Mouse (Mus musculus) CH12.LX (cell line): ENCODE data around the gene Commd8. TPM values are rescaled to one million over a fixed set of nuclear protein-coding genes. Genes with fewer than 3 reads are reported as not detected.

Experiments
- DNase-seq: peaks from one replicate; pipeline ENCODE4 v3.0.0-alpha.2; 2013; ENCODE audit errors: extremely low read depth
- H3K27ac ChIP-seq: 2 replicates; pipeline ENCODE4 v1.5.1; 2012; ENCODE audit warnings: low read depth, mild to moderate bottlenecking, control low read depth, moderate library complexity; ENCODE audit not compliant: insufficient read depth
- H3K27me3 ChIP-seq: replicated peaks from 2 replicates; pipeline ENCODE3; 2012; ENCODE audit warnings: inconsistent platforms
- H3K36me3 ChIP-seq, 2 experiments: replicated peaks in 1 of 2; 2 replicates each; pipeline versions ENCODE3 to v1.6.1; 2012; ENCODE audit warnings: inconsistent platforms in 1 of 2, low read length in 1 of 2, mild to moderate bottlenecking in 1 of 2, mixed read lengths in 1 of 2, moderate library complexity in 1 of 2; ENCODE audit not compliant: control insufficient read depth in 1 of 2, insufficient read depth in 1 of 2
- H3K4me1 ChIP-seq, 2 experiments: 2 replicates each; pipeline ENCODE4 v1.6.1; 2012; ENCODE audit warnings: inconsistent platforms in 1 of 2, moderate library complexity in 1 of 2; ENCODE audit not compliant: insufficient read depth in 2 of 2, control insufficient read depth in 1 of 2
- H3K4me2 ChIP-seq: 2 replicates; pipeline ENCODE4 v1.6.1; 2012; ENCODE audit warnings: low read depth, mild to moderate bottlenecking, control low read depth; ENCODE audit not compliant: poor library complexity, insufficient read depth, severe bottlenecking
- H3K4me3 ChIP-seq, 3 experiments: fragments of 150-350 bp in 1 of 3; sonication (generic) in 1 of 3; replicated peaks in 1 of 3; 2 replicates each; pipeline versions ENCODE3 to v1.5.1; 2011 to 2012; ENCODE audit warnings: low read depth in 2 of 3, low read length in 2 of 3, mild to moderate bottlenecking in 2 of 3, moderate library complexity in 2 of 3, control low read depth in 1 of 3, improper control_type of control experiment in 1 of 3, inconsistent platforms in 1 of 3, mixed read lengths in 1 of 3; ENCODE audit not compliant: poor library complexity in 1 of 3
- H3K79me2 ChIP-seq: replicated peaks from 2 replicates; pipeline ENCODE4 v1.6.1; 2012; ENCODE audit warnings: mild to moderate bottlenecking, moderate library complexity; ENCODE audit not compliant: control insufficient read depth, poor library complexity, insufficient read depth, severe bottlenecking; ENCODE audit errors: extremely low read depth
- H3K9ac ChIP-seq: 2 replicates; pipeline ENCODE4 v1.6.1; 2012; ENCODE audit warnings: low read depth, mild to moderate bottlenecking, control low read depth, moderate library complexity; ENCODE audit not compliant: insufficient read depth
- H3K9me3 ChIP-seq: replicated peaks from 2 replicates; pipeline ENCODE3; 2012; ENCODE audit warnings: low read length, inconsistent platforms, mixed read lengths
- BHLHE40 ChIP-seq: IDR thresholded peaks from 2 replicates; pipeline ENCODE4 v1.6.1; 2011; ENCODE audit warnings: mild to moderate bottlenecking, low read depth, low read length, improper control_type of control experiment
- CHD2 ChIP-seq: IDR thresholded peaks from 2 replicates; pipeline ENCODE4 v1.6.1; 2011; ENCODE audit warnings: low read length, improper control_type of control experiment
- ELF1 ChIP-seq: IDR thresholded peaks from 2 replicates; pipeline ENCODE4 v1.6.1; 2014; ENCODE audit warnings: low read depth, mild to moderate bottlenecking, inconsistent platforms, low read length, improper control_type of control experiment
- EP300 ChIP-seq: IDR thresholded peaks from 2 replicates; pipeline ENCODE4 v1.6.1; 2011; ENCODE audit warnings: low read length, improper control_type of control experiment
- ETS1 ChIP-seq: conservative IDR thresholded peaks from 2 replicates; pipeline ENCODE4 v1.6.1; 2012; ENCODE audit warnings: low read depth, mild to moderate bottlenecking, inconsistent platforms, low read length, improper control_type of control experiment, moderate library complexity
- GABPA ChIP-seq: IDR thresholded peaks from 2 replicates; pipeline ENCODE4 v1.6.1; 2012; ENCODE audit warnings: low read depth, low read length, improper control_type of control experiment, inconsistent platforms; ENCODE audit not compliant: insufficient replicate concordance
- HCFC1 ChIP-seq: IDR thresholded peaks from 2 replicates; pipeline ENCODE4 v1.6.1; 2012; ENCODE audit warnings: low read depth, mild to moderate bottlenecking, inconsistent platforms, low read length, improper control_type of control experiment
- IRF4 ChIP-seq: IDR thresholded peaks from 2 replicates; pipeline ENCODE4 v1.6.1; 2014; ENCODE audit warnings: low read depth, mild to moderate bottlenecking, inconsistent platforms, low read length, improper control_type of control experiment
- KAT2A ChIP-seq: IDR thresholded peaks from 2 replicates; pipeline ENCODE4 v1.6.1; 2012; ENCODE audit warnings: low read length, improper control_type of control experiment, inconsistent platforms; ENCODE audit not compliant: insufficient replicate concordance
- MAX ChIP-seq: IDR thresholded peaks from 2 replicates; pipeline ENCODE4 v1.6.1; 2011; ENCODE audit warnings: low read length, improper control_type of control experiment
- MAZ ChIP-seq: IDR thresholded peaks from 2 replicates; pipeline ENCODE4 v1.6.1; 2012; ENCODE audit warnings: low read depth, mild to moderate bottlenecking, inconsistent platforms, low read length, improper control_type of control experiment, moderate library complexity
- MEF2A ChIP-seq: IDR thresholded peaks from 2 replicates; pipeline ENCODE4 v1.6.1; 2014; ENCODE audit warnings: low read depth, mild to moderate bottlenecking, inconsistent platforms, low read length, improper control_type of control experiment, borderline replicate concordance
- MXI1 ChIP-seq: IDR thresholded peaks from 2 replicates; pipeline ENCODE4 v1.6.1; 2011; ENCODE audit warnings: mild to moderate bottlenecking, low read depth, low read length, improper control_type of control experiment
- MYC ChIP-seq: IDR thresholded peaks from 2 replicates; pipeline ENCODE4 v1.6.1; 2011; ENCODE audit warnings: low read depth, mild to moderate bottlenecking, improper control_type of control experiment, low read length
- PAX5 ChIP-seq: IDR thresholded peaks from 2 replicates; pipeline ENCODE4 v1.6.1; 2012; ENCODE audit warnings: low read length, inconsistent platforms, mixed read lengths
- POLR2A ChIP-seq: IDR thresholded peaks from 2 replicates; pipeline ENCODE4 v1.6.1; 2011; ENCODE audit warnings: low read depth, mild to moderate bottlenecking, improper control_type of control experiment, low read length
- POLR2AphosphoS2 ChIP-seq: IDR thresholded peaks from 2 replicates; pipeline ENCODE4 v1.6.1; 2011; ENCODE audit warnings: low read depth, low read length, improper control_type of control experiment
- RCOR1 ChIP-seq: conservative IDR thresholded peaks from 2 replicates; pipeline ENCODE4 v1.6.1; 2012; ENCODE audit warnings: low read depth, mild to moderate bottlenecking, inconsistent platforms, low read length, improper control_type of control experiment
- SIN3A ChIP-seq: IDR thresholded peaks from 2 replicates; pipeline ENCODE4 v1.6.1; 2012; ENCODE audit warnings: low read length, improper control_type of control experiment, inconsistent platforms
- TCF12 ChIP-seq: IDR thresholded peaks from 2 replicates; pipeline ENCODE4 v1.6.1; 2014; ENCODE audit warnings: low read depth, mild to moderate bottlenecking, inconsistent platforms, low read length, improper control_type of control experiment
- UBTF ChIP-seq: IDR thresholded peaks from 2 replicates; pipeline ENCODE4 v1.6.1; 2012; ENCODE audit warnings: low read depth, mild to moderate bottlenecking, inconsistent platforms, low read length, improper control_type of control experiment, moderate library complexity
- USF1 ChIP-seq: IDR thresholded peaks from 2 replicates; pipeline ENCODE4 v1.6.1; 2014; ENCODE audit warnings: low read depth, mild to moderate bottlenecking, inconsistent platforms, low read length, improper control_type of control experiment
- ZC3H11A ChIP-seq: IDR thresholded peaks from 2 replicates; pipeline ENCODE4 v1.6.1; 2012; ENCODE audit warnings: low read depth, mild to moderate bottlenecking, inconsistent platforms, low read length, improper control_type of control experiment
- ZKSCAN1 ChIP-seq: IDR thresholded peaks from 2 replicates; pipeline ENCODE4 v1.6.1; 2012; ENCODE audit warnings: low read depth, inconsistent platforms, low read length, improper control_type of control experiment, borderline replicate concordance
- ZMIZ1 ChIP-seq: IDR thresholded peaks from 2 replicates; pipeline ENCODE4 v1.6.1; 2012; ENCODE audit warnings: low read depth, mild to moderate bottlenecking, inconsistent platforms, low read length, improper control_type of control experiment
- ZNF384 ChIP-seq: IDR thresholded peaks from 2 replicates; pipeline ENCODE4 v1.6.1; 2012; ENCODE audit warnings: low read depth, low read length, improper control_type of control experiment, inconsistent platforms
- dilution Hi-C: fragments of 300-500 bp; cut with MboI; formaldehyde crosslinking; loops from 2 replicates; pipeline ENCODE4 v1.14.3; 2020; ENCODE audit warnings: low sequenced_read_pairs; ENCODE audit not compliant: extremely low pct_unique_long_range_greater_than_20kb, extremely low pct_ligation_motif_present
- in situ Hi-C: fragments of 300-500 bp; cut with MboI; formaldehyde crosslinking; loops from 3 replicates; pipeline ENCODE4 v1.14.3; 2019; ENCODE audit warnings: low sequenced_read_pairs, low pct_ligation_motif_present, low pct_unique_long_range_greater_than_20kb, mixed read lengths
- polyA plus RNA-seq: library from polyadenylated mRNA; unstranded; fragments of >175 nt; gene quantifications from 2 replicates; pipeline ENCODE4 v1.2.1, GENCODE M21; 2012; ENCODE audit warnings: low read depth; ENCODE audit not compliant: insufficient read length
- total RNA-seq, 2 experiments: library from RNA; depleted of rRNA; stranded (reverse); fragments of 300-350 nt in 1 of 2; fragments of >200 nt in 1 of 2; gene quantifications; 2 replicates each; pipeline ENCODE4 v1.2.3; 2012 to 2014

Commd8 gene
- total and polyA plus RNA-seq, 3 experiments, result 38.5 to 106 (median 47.4) TPM

- Histone ChIP-seq H3K79me2 (no peaks in the 10 kb centered on the region), H3K4me2 (no peak overlapping the region), H3K4me1 (no peaks in the 10 kb centered on the region), H3K4me3 (no peak overlapping the region), H3K27me3 (no peaks in the 10 kb centered on the region), H3K27ac (no peak overlapping the region), H3K36me3 (no peaks in the 10 kb centered on the region), H3K9me3 (no peaks in the 10 kb centered on the region), H3K9ac (no peak overlapping the region)
- in situ Hi-C loops (no loop called here), dilution Hi-C loops (no loop called here)
- TF ChIP-seq BHLHE40, result no peak
- no peak for TF ChIP-seq ELF1
- TF ChIP-seq POLR2AphosphoS2, result no peak
- TF ChIP-seq ZKSCAN1, result no peak
- no peak for TF ChIP-seq PAX5
- no peak for TF ChIP-seq KAT2A
- no peak for TF ChIP-seq EP300
- TF ChIP-seq TCF12, result no peak
- TF ChIP-seq MEF2A, result no peak
- no peak for TF ChIP-seq RCOR1
- no peak for TF ChIP-seq MAX
- TF ChIP-seq HCFC1, result no peak
- no peak for TF ChIP-seq ETS1
- no peak for TF ChIP-seq ZMIZ1
- TF ChIP-seq SIN3A, result no peak
- no peak for TF ChIP-seq CHD2
- no peak for DNase-seq
These were observed 23.2 kb upstream of the Commd8 start for GRCm38 (mm10) chr5:72191154-72191553.

- H3K9me3 ChIP-seq, result no peaks in the 10 kb centered on the region
- TF ChIP-seq ZMIZ1 (0 out of 2 replicates have a peak, but pooled peaks have one; percentile 18), SIN3A (0 out of 2 replicates have a peak, but pooled peaks have one; percentile 36), MEF2A (0 out of 2 replicates have a peak, but pooled peaks have one; percentile 20), UBTF (no peak), USF1 (no peak), GABPA (no peak), PAX5 (no peak), ELF1 (0 out of 2 replicates have a peak, but pooled peaks have one; percentile 24), POLR2A (no peak; the same call in 1 of the 2 replicates), MAX (peak; percentile 53), POLR2AphosphoS2 (0 out of 2 replicates have a peak, but pooled peaks have one; percentile 48), ZC3H11A (no peak), MAZ (no peak), IRF4 (no peak), MYC (peak; percentile 72; the same call in 1 of the 2 replicates), ZNF384 (peak; percentile 64), HCFC1 (no peak), MXI1 (0 out of 2 replicates have a peak, but pooled peaks have one; percentile 40)
- dilution Hi-C loops, result no loop called here
- H3K36me3 ChIP-seq, result no peaks in the 10 kb centered on the region
- H3K79me2 ChIP-seq, result no peaks in the 10 kb centered on the region
- H3K4me1 ChIP-seq, result peaks cover 20 to 31% of the 10 kb centered on the region in 2 experiments
- in situ Hi-C loops, result no loop called here
- H3K27me3 ChIP-seq, result no peaks in the 10 kb centered on the region
- no peak for DNase-seq
- H3K4me3 ChIP-seq, result peak overlapping the region; percentile 46 to 56 (median 49)
- peak overlapping the region; percentile 87 for H3K4me2 ChIP-seq
- peak overlapping the region; percentile 82 for H3K27ac ChIP-seq
- peak overlapping the region; percentile 82 for H3K9ac ChIP-seq
These were observed 16.6 kb upstream of the Commd8 start for GRCm38 (mm10) chr5:72184437-72185100.
